Mouse (Mus musculus) heart, postnatal 10 days (tissue): ENCODE data around the gene Frs2. TPM values are rescaled to one million over a fixed set of nuclear protein-coding genes. Genes with fewer than 3 reads are reported as not detected.
A peak's percentile ranks its signal among the peaks of the same experiment; 100 is the strongest.

Source experiments
- DNase-seq, 2 experiments: peaks; one replicate each; pipeline ENCODE4 v3.0.0; 2021
- intact Hi-C: fragments of 180-260 bp; cut with DNase I; formaldehyde crosslinking; loops from one replicate; pipeline ENCODE4 v1.15.1; 2025
- total RNA-seq, 2 experiments: library from RNA; stranded (reverse); gene quantifications; 2 replicates each; pipeline ENCODE4 v1.2.3; 2021

The Frs2 gene
- total RNA-seq, result 10 to 100 TPM; 22.7 to 22.8 TPM

DNA sequence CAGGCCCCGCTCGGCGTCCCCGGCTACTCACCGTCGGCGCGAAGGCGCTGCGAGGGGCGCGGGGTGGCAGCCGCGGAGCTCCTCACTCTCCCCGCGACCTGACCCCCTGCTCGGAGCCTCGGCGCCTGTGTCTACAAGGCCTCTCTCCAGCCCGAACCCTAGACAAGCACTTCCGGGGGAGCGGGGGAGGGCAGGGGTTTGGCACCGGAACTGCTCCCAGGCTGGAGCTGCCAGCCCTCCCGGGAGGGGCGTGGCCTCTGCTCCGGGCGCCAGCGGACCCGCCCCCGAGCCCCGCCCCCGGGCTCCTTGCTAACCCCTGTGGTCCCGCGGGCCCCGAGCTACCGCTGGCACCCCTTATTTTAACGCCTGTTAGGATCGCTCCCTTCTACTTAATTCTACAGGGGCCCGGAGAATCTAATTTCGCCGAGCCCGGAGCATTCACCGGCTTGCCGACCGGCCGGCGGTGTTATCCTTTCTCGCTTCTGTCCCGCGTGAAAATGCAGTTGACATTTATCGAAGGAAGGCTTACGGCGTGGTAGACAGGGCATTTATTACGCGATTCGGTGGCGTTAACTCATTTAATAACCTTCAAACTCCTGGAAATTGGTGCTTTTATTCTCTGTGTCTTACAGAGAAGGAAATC lies at the start of gene Frs2:
Gene Frs2, minus strand, starts transcription at position 174 of the 643 bp plus-strand sequence.
- peak; percentile 97 for DNase-seq
- intact Hi-C loops, result loop anchor here (5.0 kb wide), 1 partner anchor 81 kb away; no protein-coding TSS in a partner anchor

DNA sequence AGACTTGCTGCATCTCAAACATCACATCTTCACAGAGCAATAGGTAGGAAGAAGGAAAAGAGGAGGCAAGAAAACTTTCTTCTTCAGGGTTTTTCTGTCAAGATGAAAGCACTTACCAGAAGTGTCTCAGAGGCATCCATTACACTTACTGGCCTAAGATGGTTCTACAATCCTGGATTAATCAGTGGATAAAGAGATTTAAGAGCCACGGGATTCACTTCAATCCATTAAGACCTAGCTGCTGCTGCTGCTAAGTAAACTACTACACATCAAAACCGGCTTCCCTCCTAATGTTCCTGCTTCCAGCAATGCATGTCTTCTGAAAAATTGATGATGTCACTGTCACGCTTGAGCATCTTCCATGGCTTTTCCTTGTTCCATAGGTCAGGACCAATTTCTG lies 48.4 kb upstream of the Frs2 start:
- DNase-seq, result no peak
- intact Hi-C loops, result no loop called here

DNA sequence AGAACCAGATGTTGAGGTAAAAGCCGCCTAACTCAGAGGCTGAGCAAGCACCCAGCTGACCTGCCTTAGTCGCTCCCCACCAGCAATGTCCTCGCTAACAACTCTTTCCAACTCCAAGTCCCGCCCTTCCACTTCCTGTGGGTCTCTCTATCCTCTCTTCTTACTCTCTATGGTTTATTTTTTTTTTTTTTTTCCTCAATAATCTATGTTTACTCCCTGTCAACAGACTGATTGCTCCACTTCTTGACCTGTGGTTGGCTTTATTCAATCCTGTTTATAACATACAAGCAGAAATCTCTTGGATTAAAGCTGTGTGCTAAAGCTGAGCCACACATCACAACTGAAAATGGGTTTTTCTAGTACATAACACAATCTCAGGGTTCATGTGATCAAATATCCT lies 47.4 kb upstream of the Frs2 start:
- intact Hi-C loops, result no loop called here
- DNase-seq, result no peak

DNA sequence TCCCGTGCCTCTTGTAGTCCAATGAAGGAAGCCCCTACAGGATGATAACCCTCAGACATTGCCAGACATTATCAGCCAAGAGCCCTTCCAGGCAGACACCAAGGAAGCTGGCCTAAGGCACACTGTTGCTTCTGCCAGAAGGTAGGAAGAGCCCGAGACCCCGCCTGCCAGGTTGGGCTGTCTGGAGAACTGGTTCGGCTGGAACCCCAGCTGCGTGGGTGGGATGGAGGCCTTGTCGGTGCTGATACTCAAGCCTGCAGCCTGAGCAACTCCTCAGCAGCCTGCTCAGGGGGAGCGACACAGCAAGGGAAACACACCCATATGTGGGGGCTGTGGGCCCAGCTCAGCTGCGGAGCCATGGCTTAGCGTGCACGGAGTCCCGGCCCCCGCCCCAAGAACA lies 46.7 kb upstream of the Frs2 start:
- no peak for DNase-seq
- intact Hi-C loops, result no loop called here

GRCm38 (mm10) chr10:117193364-117193763 lies 45.0 kb upstream of the Frs2 start:
- DNase-seq, result no peak
- intact Hi-C loops, result no loop called here

DNA sequence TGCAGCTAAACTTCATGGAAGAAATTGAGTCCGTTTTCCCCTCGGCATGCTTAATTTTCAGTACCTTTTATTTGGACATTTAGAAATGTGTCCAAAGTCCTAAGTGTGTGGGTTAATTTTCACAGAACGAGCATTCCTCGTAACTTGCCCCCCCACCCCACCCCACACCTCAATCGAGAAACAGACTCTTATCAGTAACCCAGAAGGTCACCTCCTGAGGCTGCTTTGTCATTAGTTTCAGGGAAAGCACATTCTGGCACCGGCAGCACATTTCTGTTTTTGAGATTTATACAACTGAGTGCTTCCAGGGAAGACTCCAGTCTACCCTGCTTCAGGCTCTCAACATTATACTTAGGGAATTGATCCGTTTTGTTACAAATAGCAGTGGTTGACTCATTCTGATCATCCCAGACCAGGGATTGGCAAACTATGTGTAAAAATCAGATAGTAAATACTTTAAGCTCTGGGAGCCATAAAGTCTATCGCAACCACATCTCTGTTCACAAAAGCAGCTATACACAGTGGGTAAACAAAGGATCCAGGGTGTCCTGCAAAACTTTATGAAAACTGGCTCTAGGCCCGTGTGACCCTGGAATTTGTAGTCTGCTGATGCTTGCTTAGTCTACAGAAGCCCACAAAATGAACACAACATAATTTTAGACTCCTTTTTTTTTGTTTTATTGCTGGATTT lies 37.2 kb upstream of the Frs2 start:
- intact Hi-C loops, result no loop called here

DNA sequence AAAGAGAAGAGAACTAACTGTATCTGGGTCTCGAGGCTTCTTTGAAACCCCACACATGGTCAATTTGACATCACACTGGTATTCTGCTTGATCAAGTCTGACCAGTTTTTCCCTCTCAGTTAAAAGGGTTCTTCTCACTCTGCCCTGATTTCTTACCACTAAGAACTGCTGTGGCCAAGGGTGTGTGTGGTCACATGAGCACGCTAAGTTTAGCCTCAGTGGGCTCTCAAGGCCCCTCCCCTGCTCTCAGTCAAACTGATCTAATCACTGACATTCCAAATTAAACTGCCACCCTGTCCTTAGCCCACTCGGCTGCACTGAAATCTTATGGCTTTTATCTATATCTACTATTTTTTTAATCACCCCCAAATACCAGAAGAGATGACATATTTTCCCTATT lies 32.8 kb upstream of the Frs2 start:
- peak in 1 of 2 experiments; percentile 17 for DNase-seq
- intact Hi-C loops, result no loop called here

More for the DNA sequence above, 37.2 kb upstream of the Frs2 start:
- no peak for DNase-seq

- DNase-seq, result peak in 1 of 2 experiments; percentile 26
- intact Hi-C loops, result no loop called here
Measured at GRCm38 (mm10) chr10:117174645-117175044, 26.3 kb upstream of the Frs2 start.

DNA sequence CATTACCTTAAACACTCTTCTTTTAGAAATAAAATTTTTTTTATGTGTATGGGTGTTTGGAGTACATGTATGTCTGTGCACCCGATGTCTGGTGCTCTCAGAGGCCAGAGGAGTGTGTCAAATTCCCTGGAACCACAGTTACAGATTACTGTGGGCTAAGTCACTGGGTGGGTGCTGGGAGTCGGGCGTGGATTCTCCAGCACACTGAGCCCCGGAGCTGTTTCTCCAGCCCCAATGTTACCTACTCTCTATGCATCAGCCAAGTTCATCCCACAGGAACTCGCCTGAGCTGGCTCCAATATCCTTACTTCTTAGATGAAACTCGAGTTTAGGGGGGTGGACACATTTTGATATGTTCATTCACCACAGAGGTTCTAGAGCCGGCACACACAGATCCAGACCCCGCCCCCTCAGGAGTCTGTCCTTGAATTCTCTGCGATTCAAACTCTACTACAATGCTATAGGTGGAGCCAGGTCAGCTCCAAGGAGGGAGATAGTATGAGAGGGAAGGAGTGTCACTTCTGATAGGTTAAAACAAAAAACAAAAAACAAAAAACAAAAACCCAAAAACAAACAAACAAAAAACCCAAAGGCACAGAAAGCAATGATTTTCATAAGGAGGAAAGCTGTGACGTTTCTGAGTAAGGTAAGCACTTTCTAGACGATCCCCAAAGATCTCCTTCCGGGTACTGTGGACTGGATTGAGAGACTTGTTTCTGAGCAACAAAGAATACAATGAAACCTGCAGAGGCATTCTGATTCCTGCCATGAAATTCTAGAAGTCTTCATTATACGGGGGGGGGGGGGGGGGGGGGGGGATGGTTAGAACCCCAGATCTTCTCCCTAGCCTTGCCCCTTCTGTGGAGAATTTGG lies 25.5 kb upstream of the Frs2 start:
- no peak for DNase-seq
- intact Hi-C loops, result no loop called here

DNA sequence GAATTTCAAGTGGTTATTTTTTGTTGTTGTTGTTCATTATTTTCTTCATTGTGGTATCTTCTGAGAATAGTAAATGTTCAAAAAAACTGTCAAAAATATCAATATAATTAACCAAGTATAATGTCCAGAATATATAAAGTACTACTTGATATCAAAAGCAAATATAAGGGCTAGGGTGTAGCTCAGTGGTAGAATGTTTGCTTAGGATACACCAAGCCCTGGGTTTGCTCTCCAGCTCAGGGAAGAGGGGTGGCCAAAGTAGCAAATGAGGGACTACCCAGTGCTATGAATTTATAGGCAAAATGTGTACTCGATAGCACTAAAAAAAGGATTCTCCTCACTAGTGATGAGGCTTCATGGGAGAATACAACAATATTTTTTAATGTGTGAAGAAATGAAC lies 24.8 kb upstream of the Frs2 start:
- intact Hi-C loops, result no loop called here
- no peak for DNase-seq

GRCm38 (mm10) chr10:117172069-117172468 lies 23.7 kb upstream of the Frs2 start:
- no peak for DNase-seq
- intact Hi-C loops, result no loop called here

DNA sequence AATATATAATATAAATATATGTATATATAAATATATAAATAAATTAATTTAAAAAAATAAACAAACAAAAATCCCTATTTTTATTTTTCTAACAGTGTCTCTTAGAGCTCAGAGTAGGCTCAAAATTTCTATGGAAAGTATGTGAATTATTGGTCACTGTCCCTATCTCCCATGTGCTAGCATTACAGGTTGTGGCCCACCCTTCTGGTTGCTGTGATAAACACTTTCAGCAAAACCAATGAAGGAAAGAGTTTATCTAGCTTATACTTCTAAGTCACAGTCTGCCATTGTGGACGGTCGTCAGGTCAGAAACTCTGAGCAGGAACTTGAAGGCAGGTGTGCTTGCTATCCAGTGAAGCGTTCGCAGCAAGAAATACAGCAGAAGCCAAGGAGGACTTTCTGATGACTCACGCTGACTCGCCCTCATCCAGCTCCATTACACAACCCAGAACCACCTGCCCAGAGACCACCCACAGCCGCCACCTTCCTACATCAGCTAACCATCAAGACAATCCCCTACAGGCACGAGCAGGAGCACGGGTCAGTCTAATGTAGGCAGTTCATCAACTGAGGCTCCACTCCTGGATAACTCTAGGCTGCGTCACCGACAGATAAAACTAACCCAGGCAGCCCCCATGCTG lies 18.6 kb upstream of the Frs2 start:
- DNase-seq, result no peak
- intact Hi-C loops, result no loop called here

DNA sequence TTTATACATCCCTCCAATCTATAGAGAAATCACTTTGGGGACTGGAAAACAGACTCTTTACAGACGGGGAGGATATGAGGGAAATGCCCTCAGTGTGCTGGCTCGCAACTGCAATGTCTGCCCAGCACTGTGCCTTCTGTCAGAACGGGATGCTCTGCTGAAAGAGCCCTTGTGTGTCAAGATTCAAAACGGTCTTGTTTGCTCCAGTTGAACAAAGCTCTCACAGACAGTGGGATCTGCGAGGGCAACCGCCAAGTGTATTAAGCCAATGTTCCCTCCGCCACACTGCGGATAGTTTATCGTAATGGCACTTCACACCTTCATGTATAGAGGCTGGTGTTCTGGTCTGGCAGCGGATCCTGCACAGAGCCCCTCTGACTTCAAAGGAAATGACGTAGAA lies 14.3 kb upstream of the Frs2 start:
- no peak for DNase-seq
- intact Hi-C loops, result no loop called here

DNA sequence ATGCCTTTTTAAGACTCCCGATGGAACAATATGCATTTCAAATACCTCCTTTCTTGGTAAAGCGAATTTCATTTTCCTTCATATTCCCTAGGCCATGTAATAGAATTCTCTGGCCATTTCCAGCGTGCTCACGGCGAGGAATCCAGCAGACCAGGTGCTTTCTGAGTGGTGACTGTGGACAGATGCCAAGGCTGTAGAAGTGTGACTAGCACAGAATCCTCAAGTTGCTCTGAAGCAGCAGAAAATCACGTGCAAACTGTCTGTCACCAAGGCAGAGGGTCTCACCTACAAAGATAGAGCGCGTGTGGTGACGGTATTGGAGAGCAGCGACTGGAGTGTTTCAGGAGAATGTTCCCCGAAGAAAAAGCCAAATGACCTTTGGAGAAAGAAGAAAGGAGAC lies 11.8 kb upstream of the Frs2 start:
- peak; percentile 46 to 61 for DNase-seq
- intact Hi-C loops, result no loop called here

DNA sequence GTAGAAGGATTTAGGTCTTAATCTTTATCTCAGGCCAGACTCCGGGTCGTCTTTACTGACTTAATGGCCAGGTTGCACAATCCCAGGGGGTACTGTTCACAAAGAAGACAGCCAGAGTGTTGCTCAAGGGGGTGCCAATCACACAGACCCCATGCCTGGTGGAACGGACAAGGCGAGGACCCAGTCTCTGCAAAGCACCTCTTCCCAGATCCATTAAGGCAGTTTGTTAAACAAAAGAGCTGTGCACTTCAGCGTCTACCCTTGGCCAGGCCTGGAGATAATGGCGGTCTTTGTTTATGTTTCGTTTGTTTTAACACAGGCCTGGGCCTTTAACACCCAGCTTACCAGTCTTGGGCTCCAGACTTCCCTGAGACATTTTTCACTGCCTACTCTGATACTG lies 3.9 kb upstream of the Frs2 start:
- DNase-seq, result no peak
- intact Hi-C loops, result loop anchor here (5.0 kb wide), 1 partner anchor 55 kb away; no protein-coding TSS in a partner anchor

DNA sequence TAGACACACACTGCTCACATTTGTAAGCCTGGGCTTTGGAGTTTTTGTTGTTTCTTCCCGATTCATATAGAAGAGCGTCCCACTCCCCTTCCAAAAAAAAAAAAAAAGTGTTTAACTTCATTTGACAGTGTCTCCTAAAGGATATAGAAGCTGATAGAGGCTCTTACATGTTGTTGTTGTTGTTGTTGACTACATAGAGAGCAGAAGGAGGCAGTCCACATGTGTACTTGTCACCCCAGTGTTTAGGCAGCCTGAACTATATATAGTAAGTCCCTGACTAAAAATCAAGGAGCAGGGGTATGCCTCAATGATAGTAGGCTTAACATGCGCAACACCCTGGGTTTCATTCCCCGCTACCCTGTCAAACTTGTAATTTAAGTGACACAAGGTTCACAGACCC lies 3.3 kb upstream of the Frs2 start:
- intact Hi-C loops, result loop anchor here (5.0 kb wide), 1 partner anchor 56 kb away; no protein-coding TSS in a partner anchor

GRCm38 (mm10) chr10:117151241-117151640 lies 2.9 kb upstream of the Frs2 start:
- DNase-seq, result no peak
- intact Hi-C loops, result loop anchor here (5.0 kb wide), 1 partner anchor 56 kb away; no protein-coding TSS in a partner anchor

More for the DNA sequence above, 3.3 kb upstream of the Frs2 start:
- DNase-seq, result no peak

DNA sequence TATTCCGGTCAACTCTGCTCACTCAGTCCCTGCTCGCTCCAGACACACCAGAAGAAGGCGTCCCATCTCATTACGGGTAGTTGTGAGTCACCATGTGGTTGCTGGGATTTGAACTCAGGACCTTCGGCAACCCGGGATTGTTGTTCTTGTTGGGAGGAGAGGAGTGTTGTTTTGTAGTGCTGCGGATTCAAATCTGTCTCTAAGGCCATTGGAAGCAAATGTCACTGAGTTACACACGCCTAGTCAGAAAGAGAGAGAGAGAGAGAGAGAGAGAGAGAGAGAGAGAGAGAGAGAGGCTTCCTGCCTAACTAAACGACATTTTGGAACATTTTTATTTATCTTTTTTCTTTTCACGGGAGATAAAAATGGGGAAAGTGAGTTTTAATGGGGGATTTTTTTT lies 2.4 kb upstream of the Frs2 start:
- intact Hi-C loops, result loop anchor here (5.0 kb wide), 1 partner anchor 57 kb away; no protein-coding TSS in a partner anchor
- DNase-seq, result no peak

GRCm38 (mm10) chr10:117149942-117150617 lies 1.7 kb upstream of the Frs2 start:
- intact Hi-C loops, result loop anchor here (5.0 kb wide), 2 partner anchors 57 to 83 kb away; no protein-coding TSS in a partner anchor

GRCm38 (mm10) chr10:117149241-117149640 lies 907 bp upstream of the Frs2 start:
- no peak for DNase-seq
- intact Hi-C loops, result loop anchor here (5.0 kb wide), 1 partner anchor 82 kb away; no protein-coding TSS in a partner anchor

More at GRCm38 (mm10) chr10:117149942-117150617, 1.7 kb upstream of the Frs2 start:
- DNase-seq, result no peak
